In the genomic region with DNA sequence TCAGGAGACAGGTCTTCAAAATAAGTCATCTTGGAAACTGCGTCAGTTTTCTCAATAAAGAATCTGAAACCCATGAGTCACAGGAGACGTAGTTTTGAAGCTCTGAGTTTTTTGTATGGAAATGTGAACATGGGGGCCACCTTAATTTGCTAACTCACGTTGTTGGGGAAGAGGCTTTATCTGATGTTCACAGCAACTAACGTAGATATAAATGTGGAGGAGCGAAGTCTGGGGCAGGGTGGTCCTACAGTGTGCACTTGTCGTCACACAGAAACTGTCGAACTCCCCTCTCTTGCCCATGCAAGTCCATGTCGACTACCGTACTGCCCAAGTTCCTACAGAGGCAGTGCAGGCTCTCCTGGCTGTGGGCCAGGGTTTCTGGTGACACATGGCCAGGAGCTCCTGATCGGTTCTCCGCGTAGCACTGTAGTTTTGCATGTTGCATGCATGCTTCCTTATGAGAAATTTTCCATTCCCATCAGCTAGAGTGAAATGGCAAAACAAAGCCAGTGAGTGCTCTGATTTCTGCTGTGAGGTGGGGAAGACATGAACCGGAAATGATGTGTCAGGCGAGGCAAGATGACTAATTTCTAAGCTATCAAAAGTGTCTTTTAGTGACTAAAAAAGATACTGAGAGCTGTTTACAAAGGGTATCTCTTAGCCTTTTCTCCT, we compare ENCODE assay signal across 9 mouse cellular contexts.
DNase-seq lines count a peak whose midpoint lies in the region; ATAC-seq and TF ChIP-seq lines count a peak whose summit lies in the region.
"Had no signal": no experiment of that assay in that cellular context is flagged by ENCODE, and none has a peak within 500 bp of the region (broad histone marks: within the 10 kb centered on the region; RNA-seq: fewer than 3 reads in every experiment).

No protein-coding gene starts in this region.

- H3K4me3 ChIP-seq in heart, embryonic 16.5 days (ENCODE audit: low read length) = no peak overlapping the region
- H3K4me3 ChIP-seq in lung, postnatal 0 days (ENCODE audit: low read depth, low read length) = no peak overlapping the region
- H3K4me3 ChIP-seq: neural tube, embryonic 13.5 days had no signal

- no peak overlapping the region for H3K4me2 ChIP-seq in heart, embryonic 16.5 days (ENCODE audit: low read depth, low read length)
- H3K4me2 ChIP-seq in lung, postnatal 0 days (replicated peaks; ENCODE audit: low read depth, low read length) = no peak overlapping the region
- H3K4me2 ChIP-seq: neural tube, embryonic 13.5 days had no signal

- no peaks in the 10 kb centered on the region for H3K27me3 ChIP-seq in heart, embryonic 16.5 days (ENCODE audit: control insufficient read depth, insufficient read depth, low read length)
- no peaks in the 10 kb centered on the region for H3K27me3 ChIP-seq in lung, postnatal 0 days (replicated peaks; ENCODE audit: insufficient read depth, low read length)
- H3K27me3 ChIP-seq: neural tube, embryonic 13.5 days had no signal

- no peak overlapping the region for H3K9ac ChIP-seq in heart, embryonic 16.5 days (ENCODE audit: low read length)
- no peak overlapping the region for H3K9ac ChIP-seq in lung, postnatal 0 days (replicated peaks; ENCODE audit: low read depth)
- H3K9ac ChIP-seq: neural tube, embryonic 13.5 days had no signal

- ATAC-seq in heart, embryonic 16.5 days (replicated peaks; ENCODE audit: extremely low read depth, insufficient read depth, low FRiP score) = peak; percentile 49; the same call in 1 of the 2 replicates
- ATAC-seq in lung, postnatal 0 days = peak; percentile 57

- peak; percentile 11 for DNase-seq in ovary, postnatal 14 days (ENCODE audit: low spot score)
- no peak for DNase-seq in ovary, adult 18-20 months (ENCODE audit: low spot score)
- peak; percentile 81 for DNase-seq in adrenal gland, adult 2 months
- DNase-seq in lung, postnatal 0 days (ENCODE audit: low spot score) = peak; percentile 68
- no peak for DNase-seq in natural killer cell, adult 2 months (ENCODE audit: low spot score in 2 of 2)
- DNase-seq in thymus, postnatal 36 days = no peak
- DNase-seq in neural tube, embryonic 10.5 days (ENCODE audit: extremely low spot score, low spot score) = no peak

- no peak for TF ChIP-seq EP300 in lung, postnatal 0 days (IDR thresholded peaks at IDR 0.05)

- 0 out of 2 replicates have a peak, but pooled peaks cover 2% of the 10 kb centered on the region for H3K36me3 ChIP-seq in heart, embryonic 16.5 days (ENCODE audit: control insufficient read depth, insufficient read depth)
- no peaks in the 10 kb centered on the region for H3K36me3 ChIP-seq in lung, postnatal 0 days (ENCODE audit: insufficient read depth, low read length)
- H3K36me3 ChIP-seq: neural tube, embryonic 13.5 days had no signal

- WGBS in heart, embryonic 16.5 days = 51% methylated on average over 14 of the region's 14 CpGs
- 54% methylated on average over 14 of the region's 14 CpGs for WGBS in lung, postnatal 0 days

- peaks cover 6% of the 10 kb centered on the region for H3K4me1 ChIP-seq in heart, embryonic 16.5 days (ENCODE audit: control insufficient read depth, insufficient read depth, low read length)
- H3K4me1 ChIP-seq in lung, postnatal 0 days (ENCODE audit: insufficient read depth, low read depth, low read length) = peaks cover 5% of the 10 kb centered on the region; the same call in 1 of the 2 replicates

- no peaks in the 10 kb centered on the region for H3K9me3 ChIP-seq in heart, embryonic 16.5 days (replicated peaks; ENCODE audit: control insufficient read depth, low read length)
- no peaks in the 10 kb centered on the region for H3K9me3 ChIP-seq in lung, postnatal 0 days (ENCODE audit: low read length)
- H3K9me3 ChIP-seq: neural tube, embryonic 13.5 days had no signal

- TF ChIP-seq CTCF in lung, postnatal 0 days (IDR thresholded peaks at IDR 0.05) = peak; percentile 29

- no peak overlapping the region for H3K27ac ChIP-seq in heart, embryonic 16.5 days (ENCODE audit: low read length)
- H3K27ac ChIP-seq in lung, postnatal 0 days (ENCODE audit: low read length) = no peak overlapping the region
- H3K27ac ChIP-seq: neural tube, embryonic 13.5 days had no signal

Comparison
In these comparisons a context has a peak if more than half of its experiments do, and no peak if none do; other contexts are left out.
1. DNase-seq: peak in ovary, postnatal 14 days (single experiment), adrenal gland, adult 2 months (single experiment) and lung, postnatal 0 days (single experiment); none in ovary, adult 18-20 months (single experiment), natural killer cell, adult 2 months (0 of 2), thymus, postnatal 36 days (0 of 2) and neural tube, embryonic 10.5 days (single experiment).